ENCODE assay signal across 8 mouse cellular contexts in genomic region chr14:23015321-23016067, GRCm38 (mm10).
DNase-seq lines count a peak whose midpoint lies in the region; ATAC-seq and TF ChIP-seq lines count a peak whose summit lies in the region.

No protein-coding gene starts in this region.

- no peak for TF ChIP-seq CTCF in forebrain, postnatal 0 days (IDR thresholded peaks at IDR 0.05; ENCODE audit: low read depth)

- H3K27me3 ChIP-seq in forebrain, postnatal 0 days (ENCODE audit: insufficient read depth, low read length): no peaks in the 10 kb centered on the region
- H3K27me3 ChIP-seq in limb, embryonic 15.5 days: no peaks in the 10 kb centered on the region
- no peaks in the 10 kb centered on the region for H3K27me3 ChIP-seq in heart, embryonic 10.5 days (ENCODE audit: insufficient read depth, poor library complexity, severe bottlenecking)

- no peak overlapping the region for H3K27ac ChIP-seq in forebrain, postnatal 0 days (ENCODE audit: low read depth, low read length)
- H3K27ac ChIP-seq in limb, embryonic 15.5 days: peak overlapping the region; percentile 80
- H3K27ac ChIP-seq in heart, embryonic 10.5 days: no peak overlapping the region

- WGBS in forebrain, postnatal 0 days: 19% methylated on average over 16 of the region's 16 CpGs
- WGBS in limb, embryonic 15.5 days: 18% methylated on average over 16 of the region's 16 CpGs
- WGBS in heart, embryonic 10.5 days: 83% methylated on average over 16 of the region's 16 CpGs

- no peak overlapping the region for H3K4me3 ChIP-seq in forebrain, postnatal 0 days (ENCODE audit: low read depth, low read length)
- no peak overlapping the region for H3K4me3 ChIP-seq in limb, embryonic 15.5 days
- H3K4me3 ChIP-seq in heart, embryonic 10.5 days: no peak overlapping the region

- no peak overlapping the region for H3K9ac ChIP-seq in forebrain, postnatal 0 days
- no peak overlapping the region for H3K9ac ChIP-seq in limb, embryonic 15.5 days

- no peak overlapping the region for H3K4me2 ChIP-seq in forebrain, postnatal 0 days (ENCODE audit: low read depth)
- peak overlapping the region; percentile 19; the same call in 1 of the 2 replicates for H3K4me2 ChIP-seq in limb, embryonic 15.5 days

- no peaks in the 10 kb centered on the region for H3K36me3 ChIP-seq in forebrain, postnatal 0 days (ENCODE audit: insufficient read depth)
- no peaks in the 10 kb centered on the region for H3K36me3 ChIP-seq in limb, embryonic 15.5 days
- no peaks in the 10 kb centered on the region for H3K36me3 ChIP-seq in heart, embryonic 10.5 days

- H3K4me1 ChIP-seq in forebrain, postnatal 0 days (ENCODE audit: insufficient read depth): peaks cover 7% of the 10 kb centered on the region
- peaks cover 19% of the 10 kb centered on the region for H3K4me1 ChIP-seq in limb, embryonic 15.5 days
- H3K4me1 ChIP-seq in heart, embryonic 10.5 days: no peaks in the 10 kb centered on the region

- no peaks in the 10 kb centered on the region for H3K9me3 ChIP-seq in forebrain, postnatal 0 days (ENCODE audit: low read length)
- no peaks in the 10 kb centered on the region for H3K9me3 ChIP-seq in limb, embryonic 15.5 days
- H3K9me3 ChIP-seq in heart, embryonic 10.5 days: no peaks in the 10 kb centered on the region

- intact Hi-C loops in left cerebral cortex, postnatal 10 days (cut with DNase I): no loop called here

- peak; percentile 7 for DNase-seq in urinary bladder, postnatal 14 days (ENCODE audit: low spot score)
- no peak for DNase-seq in urinary bladder, adult 2 months (ENCODE audit: low spot score)
- DNase-seq in forebrain, postnatal 0 days: peak; percentile 25
- DNase-seq in yolk sac, embryonic 10.5 days (ENCODE audit: low spot score): peak; percentile 19
- no peak for DNase-seq in heart, embryonic 10.5 days (ENCODE audit: low spot score)
- DNase-seq in adrenal gland, adult 18-20 months (ENCODE audit: low spot score in 2 of 2): no peak
- DNase-seq in left cerebral cortex, postnatal 10 days (ENCODE audit: extremely low spot score in 1 of 2, low spot score in 2 of 2): no peak

- peak; percentile 36; the same call in 1 of the 2 replicates for ATAC-seq in forebrain, postnatal 0 days
- no peak for ATAC-seq in limb, embryonic 15.5 days (ENCODE audit: insufficient number of reproducible peaks, low FRiP score, low TSS enrichment, low read depth)

Comparison
In these comparisons a context has a peak if more than half of its experiments do, and no peak if none do; other contexts are left out.
1. DNase-seq: peak in urinary bladder, postnatal 14 days (single experiment), forebrain, postnatal 0 days (single experiment) and yolk sac, embryonic 10.5 days (single experiment); none in urinary bladder, adult 2 months (single experiment), heart, embryonic 10.5 days (single experiment), adrenal gland, adult 18-20 months (0 of 2) and left cerebral cortex, postnatal 10 days (0 of 2).